Mouse (Mus musculus): ENCODE results near the gene Hnrnph3. TPM values are rescaled to one million over a fixed set of nuclear protein-coding genes. Genes with fewer than 3 reads are reported as not detected.

The Hnrnph3 gene
- polyA plus RNA-seq, 1 experiment from 2014 or later = 75.5 TPM

- H3K4me3 ChIP-seq (ENCODE audit: low read length) = no peak overlapping the region
- peak overlapping the region; percentile 4; the same call in 1 of the 2 replicates for H3K4me2 ChIP-seq (ENCODE audit: low read depth, low read length)
- H3K27me3 ChIP-seq (ENCODE audit: control insufficient read depth, insufficient read depth, low read length) = no peaks in the 10 kb centered on the region
- H3K27ac ChIP-seq (ENCODE audit: low read length) = peak overlapping the region; percentile 66
- H3K36me3 ChIP-seq (ENCODE audit: control insufficient read depth, insufficient read depth) = peaks cover 7% of the 10 kb centered on the region
- H3K9ac ChIP-seq (ENCODE audit: low read length) = no peak overlapping the region
- ATAC-seq (replicated peaks; ENCODE audit: extremely low read depth, insufficient read depth, low FRiP score) = peak; percentile 32; the same call in 1 of the 2 replicates
- H3K4me1 ChIP-seq (ENCODE audit: control insufficient read depth, insufficient read depth, low read length) = peaks cover 20% of the 10 kb centered on the region
- 52% methylated on average over 6 of the region's 6 CpGs for WGBS
- no peaks in the 10 kb centered on the region for H3K9me3 ChIP-seq (replicated peaks; ENCODE audit: control insufficient read depth, low read length)
Observed at GRCm38 (mm10) chr10:62984495-62984894, 39.5 kb downstream of the Hnrnph3 start.

- no peak overlapping the region for H3K4me3 ChIP-seq (ENCODE audit: low read length)
- H3K27ac ChIP-seq (ENCODE audit: low read length) = peak overlapping the region; percentile 66
- peak overlapping the region; percentile 4; the same call in 1 of the 2 replicates for H3K4me2 ChIP-seq (ENCODE audit: low read depth, low read length)
- no peak for ATAC-seq (replicated peaks; ENCODE audit: extremely low read depth, insufficient read depth, low FRiP score)
- H3K9ac ChIP-seq (ENCODE audit: low read length) = no peak overlapping the region
- peaks cover 20% of the 10 kb centered on the region for H3K4me1 ChIP-seq (ENCODE audit: control insufficient read depth, insufficient read depth, low read length)
- 78% methylated on average over 11 of the region's 11 CpGs for WGBS
- peaks cover 6% of the 10 kb centered on the region; the same call in 1 of the 2 replicates for H3K36me3 ChIP-seq (ENCODE audit: control insufficient read depth, insufficient read depth)
- H3K27me3 ChIP-seq (ENCODE audit: control insufficient read depth, insufficient read depth, low read length) = no peaks in the 10 kb centered on the region
- no peaks in the 10 kb centered on the region for H3K9me3 ChIP-seq (replicated peaks; ENCODE audit: control insufficient read depth, low read length)
Observed at GRCm38 (mm10) chr10:62984072-62984471, 39.9 kb downstream of the Hnrnph3 start.

- Histone ChIP-seq H3K4me3 (ENCODE audit: low read length) (peak within 1 kb of the TSS; percentile 97), H3K27ac (ENCODE audit: low read length) (peak within 1 kb of the TSS; percentile 76), H3K9me3 (replicated peaks; ENCODE audit: control insufficient read depth, low read length) (no peaks in the 10 kb centered on the region), H3K4me1 (ENCODE audit: control insufficient read depth, insufficient read depth, low read length) (peaks cover 20% of the 10 kb centered on the region), H3K9ac (ENCODE audit: low read length) (peak within 1 kb of the TSS; percentile 80), H3K4me2 (ENCODE audit: low read depth, low read length) (peak within 1 kb of the TSS; percentile 85), H3K36me3 (ENCODE audit: control insufficient read depth, insufficient read depth) (no peaks in the 10 kb centered on the region; the same call in 1 of the 2 replicates), H3K27me3 (ENCODE audit: control insufficient read depth, insufficient read depth, low read length) (no peaks in the 10 kb centered on the region)
- ATAC-seq (replicated peaks; ENCODE audit: extremely low read depth, insufficient read depth, low FRiP score) = peak; percentile 90
- under 1% methylated on average over 75 of the region's 77 CpGs for WGBS
Observed at GRCm38 (mm10) chr10:62980039-62980954, 43.7 kb downstream of the Hnrnph3 start, which contains the start of gene Rufy2. Gene Rufy2 (plus strand): TSS chr10:62980223.

GRCm38 (mm10) chr10:62979667-62980038, 44.4 kb downstream of the Hnrnph3 start:
- Histone ChIP-seq H3K4me2 (ENCODE audit: low read depth, low read length) (peak overlapping the region; percentile 85), H3K4me1 (ENCODE audit: control insufficient read depth, insufficient read depth, low read length) (peaks cover 15% of the 10 kb centered on the region), H3K4me3 (ENCODE audit: low read length) (peak overlapping the region; percentile 97), H3K9ac (ENCODE audit: low read length) (peak overlapping the region; percentile 80), H3K27me3 (ENCODE audit: control insufficient read depth, insufficient read depth, low read length) (no peaks in the 10 kb centered on the region), H3K36me3 (ENCODE audit: control insufficient read depth, insufficient read depth) (no peaks in the 10 kb centered on the region; the same call in 1 of the 2 replicates), H3K27ac (ENCODE audit: low read length) (no peak overlapping the region), H3K9me3 (replicated peaks; ENCODE audit: control insufficient read depth, low read length) (no peaks in the 10 kb centered on the region)
- ATAC-seq (replicated peaks; ENCODE audit: extremely low read depth, insufficient read depth, low FRiP score) = no peak
- WGBS = 14% methylated on average over 10 of the region's 10 CpGs

GRCm38 (mm10) chr10:62971821-62972220, 52.2 kb downstream of the Hnrnph3 start:
- ATAC-seq (replicated peaks; ENCODE audit: extremely low read depth, insufficient read depth, low FRiP score) = no peak
- peaks cover 18% of the 10 kb centered on the region for H3K36me3 ChIP-seq (ENCODE audit: control insufficient read depth, insufficient read depth)
- 80% methylated on average over 16 of the region's 16 CpGs for WGBS

GRCm38 (mm10) chr10:62966291-62966690, 57.7 kb downstream of the Hnrnph3 start:
- Histone ChIP-seq H3K4me3 (ENCODE audit: low read length) (no peak overlapping the region), H3K9me3 (replicated peaks; ENCODE audit: control insufficient read depth, low read length) (no peaks in the 10 kb centered on the region), H3K27ac (ENCODE audit: low read length) (no peak overlapping the region), H3K36me3 (ENCODE audit: control insufficient read depth, insufficient read depth) (peaks cover 54% of the 10 kb centered on the region), H3K9ac (ENCODE audit: low read length) (no peak overlapping the region), H3K4me2 (ENCODE audit: low read depth, low read length) (no peak overlapping the region), H3K27me3 (ENCODE audit: control insufficient read depth, insufficient read depth, low read length) (no peaks in the 10 kb centered on the region), H3K4me1 (ENCODE audit: control insufficient read depth, insufficient read depth, low read length) (no peaks in the 10 kb centered on the region)
- 94% methylated on average over 15 of the region's 15 CpGs for WGBS
- ATAC-seq (replicated peaks; ENCODE audit: extremely low read depth, insufficient read depth, low FRiP score) = no peak

More at GRCm38 (mm10) chr10:62971821-62972220, 52.2 kb downstream of the Hnrnph3 start:
- no peaks in the 10 kb centered on the region for H3K4me1 ChIP-seq (ENCODE audit: control insufficient read depth, insufficient read depth, low read length)
- H3K9ac ChIP-seq (ENCODE audit: low read length) = no peak overlapping the region
- H3K27me3 ChIP-seq (ENCODE audit: control insufficient read depth, insufficient read depth, low read length) = no peaks in the 10 kb centered on the region
- H3K27ac ChIP-seq (ENCODE audit: low read length) = no peak overlapping the region
- no peak overlapping the region for H3K4me2 ChIP-seq (ENCODE audit: low read depth, low read length)
- no peaks in the 10 kb centered on the region for H3K9me3 ChIP-seq (replicated peaks; ENCODE audit: control insufficient read depth, low read length)
- H3K4me3 ChIP-seq (ENCODE audit: low read length) = no peak overlapping the region

- H3K9me3 ChIP-seq (replicated peaks; ENCODE audit: control insufficient read depth, low read length) = no peaks in the 10 kb centered on the region
- no peaks in the 10 kb centered on the region for H3K4me1 ChIP-seq (ENCODE audit: control insufficient read depth, insufficient read depth, low read length)
- no peak overlapping the region for H3K27ac ChIP-seq (ENCODE audit: low read length)
- H3K4me3 ChIP-seq (ENCODE audit: low read length) = no peak overlapping the region
- H3K36me3 ChIP-seq (ENCODE audit: control insufficient read depth, insufficient read depth) = peaks cover 59% of the 10 kb centered on the region
- no peak for ATAC-seq (replicated peaks; ENCODE audit: extremely low read depth, insufficient read depth, low FRiP score)
- no peak overlapping the region for H3K9ac ChIP-seq (ENCODE audit: low read length)
- H3K4me2 ChIP-seq (ENCODE audit: low read depth, low read length) = no peak overlapping the region
- no peaks in the 10 kb centered on the region for H3K27me3 ChIP-seq (ENCODE audit: control insufficient read depth, insufficient read depth, low read length)
- WGBS = 94% methylated on average over 11 of the region's 11 CpGs
Observed at GRCm38 (mm10) chr10:62965796-62966195, 58.2 kb downstream of the Hnrnph3 start.

Measured in heart, embryonic 16.5 days (tissue).